Mouse (Mus musculus): ENCODE data around the gene Spred1. TPM values are rescaled to one million over a fixed set of nuclear protein-coding genes. Genes with fewer than 3 reads are reported as not detected.

The Spred1 gene
- 20.8 and 21.8 TPM in 2 replicates for polyA plus RNA-seq (2014; fragmentation: Nextera tagmentation; extraction: Ambion mirVana)

DNA sequence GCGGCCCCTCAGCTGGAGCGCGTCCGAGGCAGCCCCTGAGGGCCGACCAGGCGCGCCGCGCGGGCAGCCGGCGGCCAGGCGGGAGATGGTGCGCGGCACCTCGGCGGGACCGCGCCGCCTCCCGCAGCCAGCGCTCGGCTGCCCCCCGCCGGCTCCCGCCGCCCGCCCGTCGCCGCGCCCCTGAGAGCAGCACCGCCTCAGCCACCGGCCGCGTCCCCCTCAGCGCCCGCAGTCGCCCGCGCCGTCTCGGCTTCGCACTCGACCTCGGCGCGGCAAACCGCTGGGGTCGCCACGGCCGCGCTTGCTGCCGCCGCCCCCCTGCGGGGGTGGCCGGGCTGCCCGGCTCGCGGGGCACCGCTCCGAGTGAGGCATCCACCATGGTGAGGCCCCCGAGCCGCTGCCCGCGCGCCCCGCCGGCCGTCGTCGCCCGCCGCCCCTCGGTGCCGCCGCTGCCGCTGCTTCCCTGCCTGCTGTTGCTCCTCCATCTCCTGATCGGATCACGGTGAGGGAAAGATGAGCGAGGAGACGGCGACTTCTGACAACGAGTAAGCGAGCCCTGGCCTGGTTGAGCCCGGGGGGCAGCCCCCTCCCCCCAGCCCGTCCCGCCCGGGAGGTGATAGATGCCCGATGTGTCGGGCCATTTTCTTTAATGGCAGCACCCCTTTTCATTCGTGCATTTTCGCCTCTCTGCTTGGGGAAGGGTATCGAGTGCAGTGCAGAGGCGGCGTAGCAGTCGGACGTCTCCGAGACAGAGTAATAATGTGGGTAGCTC, at the start of gene Spred1:
TSS of gene Spred1 (plus strand) at position 163 of the 772 bp plus-strand sequence.
- Histone ChIP-seq H3K4me3 (ENCODE audit: low read depth, low read length) (peak within 1 kb of the TSS; percentile 92), H3K36me3 (ENCODE audit: control insufficient read depth, insufficient read depth, low read length) (no peaks in the 10 kb centered on the region), H3K27me3 (ENCODE audit: control insufficient read depth, insufficient read depth, low read length) (no peaks in the 10 kb centered on the region), H3K4me1 (replicated peaks; ENCODE audit: control insufficient read depth, insufficient read depth, low read length) (peaks cover 3% of the 10 kb centered on the region; the same call in 1 of the 2 replicates), H3K9ac (ENCODE audit: low read length) (peak within 1 kb of the TSS; percentile 95), H3K9me3 (ENCODE audit: control insufficient read depth, low read length) (no peaks in the 10 kb centered on the region), H3K4me2 (ENCODE audit: low read depth, low read length, severe bottlenecking) (peak within 1 kb of the TSS; percentile 69), H3K27ac (ENCODE audit: low read depth, low read length) (peak within 1 kb of the TSS; percentile 96)
- DNase-seq (ENCODE audit: low spot score) (peak; percentile 79), ATAC-seq (replicated peaks; ENCODE audit: low FRiP score) (peak; percentile 22)
- under 1% methylated on average over 79 of the region's 99 CpGs for WGBS

DNA sequence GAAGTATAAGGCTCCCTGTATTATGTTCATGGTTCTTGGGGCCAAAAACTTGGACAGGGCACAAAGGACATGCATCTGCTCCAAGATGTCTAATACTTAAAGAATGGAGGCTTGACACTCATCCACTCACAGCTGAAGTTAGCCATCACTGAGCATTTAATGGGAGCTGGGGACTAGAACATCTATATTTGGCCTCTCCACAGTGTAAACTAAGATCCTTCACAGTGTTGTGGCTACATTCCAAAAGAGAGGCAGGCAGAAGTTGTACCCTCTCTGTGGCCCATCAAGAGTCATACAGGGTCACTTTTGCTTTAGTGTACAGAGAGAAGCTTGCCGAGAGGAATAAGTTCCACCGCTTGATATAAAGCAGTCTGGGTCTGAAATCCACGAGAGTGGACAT, 49.6 kb upstream of the Spred1 start:
- WGBS = 92% methylated on average over 3 of the region's 3 CpGs
- Histone ChIP-seq H3K4me3 (ENCODE audit: low read depth, low read length) (no peak overlapping the region), H3K4me2 (ENCODE audit: low read depth, low read length, severe bottlenecking) (no peak overlapping the region), H3K36me3 (ENCODE audit: control insufficient read depth, insufficient read depth, low read length) (no peaks in the 10 kb centered on the region), H3K27ac (ENCODE audit: low read depth, low read length) (no peak overlapping the region), H3K9ac (ENCODE audit: low read length) (no peak overlapping the region), H3K4me1 (replicated peaks; ENCODE audit: control insufficient read depth, insufficient read depth, low read length) (no peaks in the 10 kb centered on the region), H3K27me3 (ENCODE audit: control insufficient read depth, insufficient read depth, low read length) (no peaks in the 10 kb centered on the region), H3K9me3 (ENCODE audit: control insufficient read depth, low read length) (no peaks in the 10 kb centered on the region)
- ATAC-seq (replicated peaks; ENCODE audit: low FRiP score) (no peak), DNase-seq (ENCODE audit: low spot score) (no peak)

DNA sequence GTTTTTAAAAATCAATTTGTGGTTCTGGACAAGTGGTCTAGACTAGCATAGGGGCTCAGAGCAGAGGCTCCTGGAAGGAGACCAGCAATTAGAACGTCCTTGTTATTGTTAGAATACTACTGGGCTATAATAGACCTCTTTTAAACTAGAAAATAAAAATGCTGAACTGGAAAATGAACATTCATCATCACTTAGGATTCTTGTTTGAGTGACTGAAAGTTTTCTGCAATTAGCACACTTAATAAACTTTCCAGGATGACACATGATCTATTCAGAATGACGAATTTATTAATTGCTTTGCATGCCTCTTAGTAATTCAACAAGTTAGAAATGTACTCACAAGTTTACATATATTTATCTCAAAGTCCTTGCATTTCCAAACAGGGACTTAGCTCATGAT, 42.5 kb upstream of the Spred1 start:
- Histone ChIP-seq H3K9ac (ENCODE audit: low read length) (no peak overlapping the region), H3K36me3 (ENCODE audit: control insufficient read depth, insufficient read depth, low read length) (no peaks in the 10 kb centered on the region), H3K4me2 (ENCODE audit: low read depth, low read length, severe bottlenecking) (no peak overlapping the region), H3K27me3 (ENCODE audit: control insufficient read depth, insufficient read depth, low read length) (no peaks in the 10 kb centered on the region), H3K4me1 (replicated peaks; ENCODE audit: control insufficient read depth, insufficient read depth, low read length) (no peaks in the 10 kb centered on the region), H3K9me3 (ENCODE audit: control insufficient read depth, low read length) (no peaks in the 10 kb centered on the region), H3K27ac (ENCODE audit: low read depth, low read length) (no peak overlapping the region), H3K4me3 (ENCODE audit: low read depth, low read length) (no peak overlapping the region)
- 82% methylated on average over 2 of the region's 2 CpGs for WGBS
- no peak for ATAC-seq (replicated peaks; ENCODE audit: low FRiP score)
- DNase-seq (ENCODE audit: low spot score) = no peak

DNA sequence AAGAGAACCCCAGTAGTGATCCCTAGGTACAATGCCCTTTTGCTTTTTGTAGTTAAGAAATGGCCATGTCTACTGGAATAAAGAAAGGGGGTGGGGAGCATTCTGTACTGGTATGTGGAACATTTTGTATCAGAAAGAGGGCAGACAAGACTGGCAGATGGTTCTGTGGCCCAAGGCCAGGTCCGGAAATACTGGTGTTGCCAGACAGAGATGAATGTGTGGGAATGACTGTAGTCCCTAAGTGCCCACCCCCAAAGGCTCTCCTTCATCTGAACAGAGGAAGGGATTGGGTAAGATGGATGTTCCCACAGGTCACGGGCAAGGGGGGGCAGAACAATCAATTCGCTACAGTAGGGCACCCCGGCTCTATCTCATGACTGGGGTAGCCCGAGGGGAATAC, 41.6 kb upstream of the Spred1 start:
- H3K27ac ChIP-seq (ENCODE audit: low read depth, low read length) = no peak overlapping the region
- ATAC-seq (replicated peaks; ENCODE audit: low FRiP score) (no peak), DNase-seq (ENCODE audit: low spot score) (no peak)
- H3K4me3 ChIP-seq (ENCODE audit: low read depth, low read length) = no peak overlapping the region
- no peaks in the 10 kb centered on the region for H3K36me3 ChIP-seq (ENCODE audit: control insufficient read depth, insufficient read depth, low read length)
- no peaks in the 10 kb centered on the region for H3K9me3 ChIP-seq (ENCODE audit: control insufficient read depth, low read length)
- no peak overlapping the region for H3K9ac ChIP-seq (ENCODE audit: low read length)
- no peaks in the 10 kb centered on the region for H3K27me3 ChIP-seq (ENCODE audit: control insufficient read depth, insufficient read depth, low read length)
- H3K4me1 ChIP-seq (replicated peaks; ENCODE audit: control insufficient read depth, insufficient read depth, low read length) = no peaks in the 10 kb centered on the region
- WGBS = 85% methylated on average over 5 of the region's 5 CpGs
- H3K4me2 ChIP-seq (ENCODE audit: low read depth, low read length, severe bottlenecking) = no peak overlapping the region

GRCm38 (mm10) chr2:117086002-117086765, 35.0 kb upstream of the Spred1 start:
- H3K9ac ChIP-seq (ENCODE audit: low read length) = no peak overlapping the region
- DNase-seq (ENCODE audit: low spot score) (no peak), ATAC-seq (replicated peaks; ENCODE audit: low FRiP score) (no peak)
- H3K36me3 ChIP-seq (ENCODE audit: control insufficient read depth, insufficient read depth, low read length) = no peaks in the 10 kb centered on the region
- H3K9me3 ChIP-seq (ENCODE audit: control insufficient read depth, low read length) = no peaks in the 10 kb centered on the region
- H3K4me1 ChIP-seq (replicated peaks; ENCODE audit: control insufficient read depth, insufficient read depth, low read length) = 0 out of 2 replicates have a peak, but pooled peaks cover 1% of the 10 kb centered on the region
- 80% methylated on average over 12 of the region's 12 CpGs for WGBS
- no peaks in the 10 kb centered on the region; the same call in 1 of the 2 replicates for H3K27me3 ChIP-seq (ENCODE audit: control insufficient read depth, insufficient read depth, low read length)
- no peak overlapping the region for H3K4me2 ChIP-seq (ENCODE audit: low read depth, low read length, severe bottlenecking)
- H3K4me3 ChIP-seq (ENCODE audit: low read depth, low read length) = no peak overlapping the region
- H3K27ac ChIP-seq (ENCODE audit: low read depth, low read length) = no peak overlapping the region

DNA sequence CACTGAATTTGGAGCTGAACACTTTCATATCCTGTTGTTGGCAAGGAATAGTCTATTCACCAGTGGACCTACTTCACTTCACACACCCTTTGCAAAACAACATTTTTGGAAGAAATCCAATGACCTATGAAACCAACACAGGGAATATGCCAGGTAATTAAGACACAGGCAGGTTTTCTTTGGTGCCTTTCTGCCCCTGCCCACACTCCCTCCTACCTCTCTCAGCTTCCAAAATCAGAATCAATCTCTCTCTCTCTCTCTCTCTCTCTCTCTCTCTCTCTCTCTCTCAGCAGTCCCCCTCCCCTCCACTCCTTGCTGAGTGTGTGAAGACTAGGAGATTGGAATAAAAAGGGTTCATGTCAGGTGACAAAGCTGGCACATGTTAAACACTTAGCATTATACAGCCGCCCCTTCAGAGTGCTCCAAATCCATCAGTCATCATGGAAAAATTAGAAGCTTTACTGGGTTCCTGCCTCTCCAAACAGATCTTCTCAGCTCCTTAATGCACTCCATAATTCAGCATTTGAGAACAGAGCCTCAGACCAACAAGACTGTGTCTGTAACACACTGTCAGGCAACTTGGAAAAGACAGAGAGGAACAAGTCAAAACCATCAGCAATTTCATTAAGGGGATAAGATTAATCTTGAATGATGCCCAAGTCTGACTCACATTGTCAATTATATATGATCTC, 34.3 kb upstream of the Spred1 start:
- H3K9me3 ChIP-seq (ENCODE audit: control insufficient read depth, low read length) = no peaks in the 10 kb centered on the region
- 0 out of 2 replicates have a peak, but pooled peaks cover 1% of the 10 kb centered on the region for H3K4me1 ChIP-seq (replicated peaks; ENCODE audit: control insufficient read depth, insufficient read depth, low read length)
- H3K4me3 ChIP-seq (ENCODE audit: low read depth, low read length) = no peak overlapping the region
- no peaks in the 10 kb centered on the region for H3K36me3 ChIP-seq (ENCODE audit: control insufficient read depth, insufficient read depth, low read length)
- DNase-seq (ENCODE audit: low spot score) (no peak), ATAC-seq (replicated peaks; ENCODE audit: low FRiP score) (no peak)
- H3K27me3 ChIP-seq (ENCODE audit: control insufficient read depth, insufficient read depth, low read length) = no peaks in the 10 kb centered on the region; the same call in 1 of the 2 replicates
- no peak overlapping the region for H3K27ac ChIP-seq (ENCODE audit: low read depth, low read length)
- H3K9ac ChIP-seq (ENCODE audit: low read length) = no peak overlapping the region
- no peak overlapping the region for H3K4me2 ChIP-seq (ENCODE audit: low read depth, low read length, severe bottlenecking)
- WGBS = 82% methylated on average over 1 of the region's 1 CpGs

DNA sequence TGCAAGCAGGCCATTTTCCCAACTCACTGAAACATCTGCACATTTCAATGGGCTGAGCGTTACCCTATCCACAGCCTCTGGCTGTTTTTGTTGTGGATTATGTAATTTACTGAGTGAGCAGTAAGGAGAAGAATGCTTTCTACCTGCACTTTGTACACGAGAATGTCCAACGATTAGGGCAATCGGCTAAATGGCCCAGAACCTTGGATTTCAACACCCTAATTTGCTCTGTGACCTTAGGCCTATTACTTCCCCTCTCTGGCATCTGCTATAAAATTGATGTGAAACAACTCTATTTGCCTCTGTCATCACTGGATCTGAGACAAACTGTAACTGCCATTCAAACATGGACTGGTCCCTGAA, 33.7 kb upstream of the Spred1 start:
- Histone ChIP-seq H3K36me3 (ENCODE audit: control insufficient read depth, insufficient read depth, low read length) (no peaks in the 10 kb centered on the region), H3K27ac (ENCODE audit: low read depth, low read length) (no peak overlapping the region), H3K9ac (ENCODE audit: low read length) (no peak overlapping the region), H3K4me3 (ENCODE audit: low read depth, low read length) (no peak overlapping the region), H3K9me3 (ENCODE audit: control insufficient read depth, low read length) (no peaks in the 10 kb centered on the region), H3K27me3 (ENCODE audit: control insufficient read depth, insufficient read depth, low read length) (no peaks in the 10 kb centered on the region; the same call in 1 of the 2 replicates), H3K4me2 (ENCODE audit: low read depth, low read length, severe bottlenecking) (no peak overlapping the region), H3K4me1 (replicated peaks; ENCODE audit: control insufficient read depth, insufficient read depth, low read length) (0 out of 2 replicates have a peak, but pooled peaks cover 1% of the 10 kb centered on the region)
- ATAC-seq (replicated peaks; ENCODE audit: low FRiP score) (no peak), DNase-seq (ENCODE audit: low spot score) (no peak)
- WGBS = 73% methylated on average over 4 of the region's 4 CpGs

GRCm38 (mm10) chr2:117089482-117089881, 31.7 kb upstream of the Spred1 start:
- Histone ChIP-seq H3K27ac (ENCODE audit: low read depth, low read length) (no peak overlapping the region), H3K4me3 (ENCODE audit: low read depth, low read length) (no peak overlapping the region), H3K9ac (ENCODE audit: low read length) (no peak overlapping the region), H3K27me3 (ENCODE audit: control insufficient read depth, insufficient read depth, low read length) (no peaks in the 10 kb centered on the region; the same call in 1 of the 2 replicates), H3K4me2 (ENCODE audit: low read depth, low read length, severe bottlenecking) (no peak overlapping the region), H3K4me1 (replicated peaks; ENCODE audit: control insufficient read depth, insufficient read depth, low read length) (0 out of 2 replicates have a peak, but pooled peaks cover 1% of the 10 kb centered on the region), H3K9me3 (ENCODE audit: control insufficient read depth, low read length) (no peaks in the 10 kb centered on the region), H3K36me3 (ENCODE audit: control insufficient read depth, insufficient read depth, low read length) (no peaks in the 10 kb centered on the region)
- DNase-seq (ENCODE audit: low spot score) (no peak), ATAC-seq (replicated peaks; ENCODE audit: low FRiP score) (no peak)
- WGBS = 79% methylated on average over 1 of the region's 1 CpGs

All from forebrain, embryonic 11.5 days (tissue).